Mouse (Mus musculus): ENCODE results near the gene Ctcfl. TPM values are rescaled to one million over a fixed set of nuclear protein-coding genes. Genes with fewer than 3 reads are reported as not detected.

Gene Ctcfl
- total RNA-seq, 2 experiments from 2014 or later, result 0.14 TPM; not detected in 1

- intact Hi-C loops (cut with DNase I), result no loop called here
- DNase-seq (ENCODE audit: low spot score in 2 of 2), result no peak
These were observed 62.9 kb downstream of the Ctcfl start for GRCm38 (mm10) chr2:173056303-173056881.

DNA sequence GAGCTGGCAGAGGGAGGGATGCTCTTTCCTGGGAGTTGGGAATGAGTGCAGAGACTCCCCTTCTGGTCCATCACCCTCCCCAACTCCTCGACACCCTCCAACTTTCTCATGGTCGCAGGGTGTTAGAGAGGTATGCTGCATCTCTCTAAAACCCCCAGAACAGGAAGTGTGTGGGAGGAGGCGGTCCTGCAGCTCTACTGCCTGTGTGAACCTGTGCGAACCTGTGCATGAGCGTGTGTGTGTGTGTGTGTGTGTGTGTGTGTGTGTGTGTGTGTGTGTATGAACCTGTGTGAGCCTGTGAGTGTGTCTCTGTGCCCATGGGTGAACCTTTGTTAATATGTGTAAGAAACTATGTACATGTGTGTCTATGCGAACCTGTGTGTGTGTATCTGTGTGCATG lies 65.5 kb downstream of the Ctcfl start:
- DNase-seq (ENCODE audit: low spot score in 2 of 2), result no peak
- intact Hi-C loops (cut with DNase I), result no loop called here

DNA sequence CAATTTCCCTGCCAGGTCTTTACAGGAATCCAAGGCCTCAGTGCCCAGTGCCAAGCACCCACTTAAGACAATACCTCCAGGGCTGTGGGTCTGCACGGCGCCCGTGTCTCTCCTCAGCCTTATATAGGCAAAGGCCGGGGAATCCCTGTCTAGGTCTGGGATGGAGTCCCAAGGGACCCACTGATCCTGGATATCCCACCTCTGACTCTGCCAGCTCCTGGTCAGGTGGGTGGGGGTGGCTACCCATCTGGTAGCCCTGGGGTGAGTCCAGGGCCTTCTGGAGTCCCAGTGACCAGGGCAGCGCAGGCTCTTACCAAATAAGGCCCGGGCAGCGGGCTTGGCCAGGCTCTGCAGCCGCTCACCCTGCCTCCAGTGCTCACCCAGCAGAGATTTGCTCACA lies 66.4 kb downstream of the Ctcfl start:
- intact Hi-C loops (cut with DNase I), result no loop called here
- DNase-seq (ENCODE audit: low spot score in 2 of 2), result no peak

- no peak for DNase-seq (ENCODE audit: low spot score in 2 of 2)
- intact Hi-C loops (cut with DNase I), result no loop called here
These were observed 68.5 kb downstream of the Ctcfl start for GRCm38 (mm10) chr2:173050604-173051382.

DNA sequence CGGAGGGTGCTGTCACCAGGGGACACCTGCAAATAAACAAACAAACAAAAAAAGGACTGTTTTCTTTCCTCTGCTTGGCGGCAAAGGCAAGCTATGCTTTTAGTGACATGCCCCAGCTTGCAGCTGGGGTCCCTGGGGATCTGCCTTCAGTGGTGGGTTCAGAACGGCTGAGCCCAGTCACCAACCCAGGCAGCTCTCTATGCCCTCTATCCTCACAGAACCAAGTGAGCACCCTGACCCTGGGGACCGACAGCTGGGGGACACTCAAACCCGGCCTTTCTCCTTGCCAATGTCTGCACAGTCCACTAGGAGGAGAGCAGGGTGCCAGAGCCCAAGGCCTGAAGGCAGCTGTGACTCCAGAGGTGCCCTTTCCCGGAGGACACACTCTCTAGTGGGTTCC lies 69.5 kb downstream of the Ctcfl start:
- no peak for DNase-seq (ENCODE audit: low spot score in 2 of 2)
- intact Hi-C loops (cut with DNase I), result no loop called here

DNA sequence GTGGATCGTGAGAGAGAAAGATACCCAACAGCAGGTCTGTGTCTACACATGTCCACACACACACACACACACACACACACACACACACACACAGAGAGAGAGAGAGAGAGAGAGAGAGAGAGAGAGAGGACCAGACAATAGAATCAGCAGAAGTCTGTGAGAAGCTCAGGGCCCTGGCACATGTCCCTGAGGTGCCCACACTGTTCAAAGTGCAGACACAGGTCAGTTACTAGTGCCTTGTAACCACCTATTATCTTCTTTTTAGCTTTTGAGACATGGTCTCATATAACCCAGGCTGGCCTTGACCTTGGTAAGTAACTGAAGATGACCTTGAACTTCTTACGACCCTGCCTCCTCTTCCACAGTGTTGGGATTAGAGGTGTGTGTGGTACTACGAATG lies 70.1 kb downstream of the Ctcfl start:
- DNase-seq (ENCODE audit: low spot score in 2 of 2), result no peak
- intact Hi-C loops (cut with DNase I), result no loop called here

DNA sequence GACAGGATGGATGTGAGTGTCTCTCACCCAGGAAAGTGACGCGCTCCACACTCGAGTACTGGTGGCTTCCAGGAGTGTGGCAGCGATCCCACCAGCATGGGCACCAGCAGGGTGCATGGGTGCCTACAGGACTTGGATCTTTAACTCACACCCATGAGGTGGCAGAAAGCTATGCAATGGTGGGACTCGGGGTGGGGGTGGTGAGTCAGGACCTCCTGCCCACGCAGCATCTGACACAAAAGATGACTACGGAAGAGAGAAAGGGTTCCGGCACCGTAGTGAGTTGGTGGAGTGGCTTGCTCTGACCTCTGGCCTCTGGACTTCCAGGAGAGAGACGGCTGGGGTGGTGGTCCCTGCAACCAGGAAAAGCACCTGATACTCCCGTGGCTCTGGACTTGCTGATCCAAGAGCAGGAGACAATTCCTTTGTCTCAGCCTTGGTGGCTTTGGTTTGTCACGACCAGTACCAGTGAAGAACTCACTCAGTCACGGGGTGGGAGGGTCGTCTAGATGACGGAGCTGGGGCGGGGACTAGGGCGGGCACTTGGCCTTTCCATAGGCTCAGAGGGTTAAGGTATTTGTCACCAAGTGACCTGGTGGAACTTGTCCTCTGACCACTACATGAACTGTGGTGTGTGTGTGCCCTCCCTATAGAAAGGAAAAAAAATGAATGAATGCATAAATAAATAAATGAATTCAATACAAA lies 71.1 kb downstream of the Ctcfl start:
- DNase-seq (ENCODE audit: low spot score in 2 of 2), result no peak

GRCm38 (mm10) chr2:173047471-173047870 lies 71.9 kb downstream of the Ctcfl start:
- intact Hi-C loops (cut with DNase I), result no loop called here

More for the DNA sequence above, 71.1 kb downstream of the Ctcfl start:
- intact Hi-C loops (cut with DNase I), result no loop called here

GRCm38 (mm10) chr2:173046582-173047297 lies 72.6 kb downstream of the Ctcfl start:
- DNase-seq (ENCODE audit: low spot score in 2 of 2), result no peak
- intact Hi-C loops (cut with DNase I), result no loop called here

More at GRCm38 (mm10) chr2:173047471-173047870, 71.9 kb downstream of the Ctcfl start:
- no peak for DNase-seq (ENCODE audit: low spot score in 2 of 2)

GRCm38 (mm10) chr2:173044198-173044970 lies 74.9 kb downstream of the Ctcfl start:
- intact Hi-C loops (cut with DNase I), result no loop called here

More at GRCm38 (mm10) chr2:173044198-173044970, 74.9 kb downstream of the Ctcfl start:
- DNase-seq (ENCODE audit: low spot score in 2 of 2), result no peak

Other genes with a start within 250 kb of the Ctcfl start
- gene Bmp7, start 179.2 kb downstream of the Ctcfl start, total RNA-seq (2021), result 10 to 100 TPM; 10.8 to 12.2 TPM
- under 1 TPM; 0.41 to 0.73 TPM for gene Spo11, start 141.8 kb downstream of the Ctcfl start, total RNA-seq (2021)
- gene Rae1, start 119.4 kb downstream of the Ctcfl start, total RNA-seq (2021), result 10 to 100 TPM; 54.5 to 54.8 TPM
- gene Rbm38, start 99.0 kb downstream of the Ctcfl start, total RNA-seq (2021), result 1 to 10 TPM; 2.2 to 3.4 TPM
- gene Pck1, start 33.5 kb upstream of the Ctcfl start, total RNA-seq (2021), result not detected
- gene Zbp1, start 99.4 kb upstream of the Ctcfl start, total RNA-seq (2021), result not detected
- gene Pmepa1, start 157.0 kb upstream of the Ctcfl start, total RNA-seq (2021), result 10 to 100 TPM; 44.9 to 53.8 TPM

Data from left cerebral cortex, postnatal 25 days (tissue).